Mouse (Mus musculus) limb, embryonic 14.5 days (tissue): ENCODE data around the gene Tbrg4. TPM values are rescaled to one million over a fixed set of nuclear protein-coding genes. Genes with fewer than 3 reads are reported as not detected.

Experiments used
- ATAC-seq: fragments of 200-750 bp; cut with Nextera tagmentation; 2 replicates; pipeline ENCODE4 v1.8.0; 2017; ENCODE audit warnings: low read depth, moderate number of reproducible peaks, moderate TSS enrichment; ENCODE audit not compliant: low FRiP score
- DNase-seq: peaks from one replicate; pipeline ENCODE4 v3.0.0-alpha.2; 2015; ENCODE audit warnings: low spot score
- H3K27ac ChIP-seq: fragments of 300-500 bp; sonication (generic); replicated peaks from 2 replicates; pipeline ENCODE4 v1.5.1; 2014; ENCODE audit warnings: low read depth, mild to moderate bottlenecking, low read length, moderate library complexity, mixed read lengths
- H3K27me3 ChIP-seq: fragments of 300-500 bp; sonication (generic); 2 replicates; pipeline ENCODE4 v1.6.1; 2014; ENCODE audit warnings: low read length, mixed read lengths; ENCODE audit not compliant: control insufficient read depth, insufficient read depth
- H3K36me3 ChIP-seq: fragments of 300-500 bp; sonication (generic); 2 replicates; pipeline ENCODE4 v1.6.1; 2014; ENCODE audit warnings: mild to moderate bottlenecking, low read length, moderate library complexity, mixed read lengths; ENCODE audit not compliant: control insufficient read depth, insufficient read depth
- H3K4me1 ChIP-seq: fragments of 300-500 bp; sonication (generic); 2 replicates; pipeline ENCODE4 v1.6.1; 2014; ENCODE audit warnings: antibody characterized with exemption, low read length, mixed read lengths; ENCODE audit not compliant: control insufficient read depth, insufficient read depth
- H3K4me2 ChIP-seq: fragments of 300-500 bp; sonication (generic); replicated peaks from 2 replicates; pipeline ENCODE4 v1.6.1; 2014; ENCODE audit warnings: low read depth, mild to moderate bottlenecking, low read length, moderate library complexity; ENCODE audit not compliant: severe bottlenecking
- H3K4me3 ChIP-seq: fragments of 300-500 bp; sonication (generic); replicated peaks from 2 replicates; pipeline ENCODE4 v1.5.1; 2014; ENCODE audit warnings: low read length
- H3K9ac ChIP-seq: fragments of 300-500 bp; sonication (generic); 2 replicates; pipeline ENCODE4 v1.6.1; 2014; ENCODE audit warnings: mild to moderate bottlenecking, low read depth, low read length, moderate library complexity; ENCODE audit not compliant: severe bottlenecking
- H3K9me3 ChIP-seq: fragments of 300-500 bp; sonication (generic); 2 replicates; pipeline ENCODE4 v1.6.1; 2016; ENCODE audit warnings: low read length; ENCODE audit not compliant: control insufficient read depth
- POLR2A ChIP-seq: fragments of 200-500 bp; IDR thresholded peaks from 2 replicates; pipeline ENCODE4 v1.8.0; 2012; ENCODE audit warnings: inconsistent platforms, mild to moderate bottlenecking, moderate library complexity, borderline replicate concordance; ENCODE audit not compliant: insufficient read depth, insufficient read length; ENCODE audit errors: extremely low read depth
- whole genome bisulfite sequencing: fragments of 180-500 bp; shearing (Covaris S2); extraction: QIAGEN DNeasy Blood & Tissue Kit; methylation state at CpG from one replicate; pipeline ENCODE4 v1.1.7; 2014; 5-methylcytosine and 5-hydroxymethylcytosine counted together
- polyA plus RNA-seq, 2 experiments: library from polyadenylated mRNA; depleted of rRNA in 1 of 2; stranded (reverse) in 1 of 2; unstranded in 1 of 2; fragments of >200 nt; fragmentation: Nextera tagmentation in 1 of 2; extraction: Ambion mirVana in 1 of 2; gene quantifications; 2 replicates each; pipeline versions ENCODE4 v1.2.1 to v1.2.3; 2012 to 2014

Tbrg4 gene
- polyA plus RNA-seq, 2 experiments, result 33.8 to 108 TPM

GRCm38 (mm10) chr11:6624619-6625382, 1.1 kb downstream of the Tbrg4 start:
- TF ChIP-seq POLR2A, result no peak
- Histone ChIP-seq H3K27ac (no peak overlapping the region), H3K27me3 (no peaks in the 10 kb centered on the region), H3K4me2 (peak overlapping the region; percentile 78), H3K4me1 (peaks cover 13% of the 10 kb centered on the region), H3K9me3 (no peaks in the 10 kb centered on the region), H3K36me3 (peaks cover 48% of the 10 kb centered on the region), H3K9ac (peak overlapping the region; percentile 70; the same call in 1 of the 2 replicates), H3K4me3 (peak overlapping the region; percentile 66)
- ATAC-seq (no peak), DNase-seq (no peak)
- WGBS, result 68% methylated on average over 14 of the region's 14 CpGs

GRCm38 (mm10) chr11:6623704-6624103, 2.2 kb downstream of the Tbrg4 start:
- Histone ChIP-seq H3K27me3 (no peaks in the 10 kb centered on the region), H3K9me3 (no peaks in the 10 kb centered on the region), H3K4me3 (no peak overlapping the region), H3K4me2 (no peak overlapping the region), H3K27ac (no peak overlapping the region), H3K36me3 (peaks cover 59% of the 10 kb centered on the region), H3K9ac (peak overlapping the region; percentile 12; the same call in 1 of the 2 replicates), H3K4me1 (peaks cover 13% of the 10 kb centered on the region)
- 94% methylated on average over 10 of the region's 10 CpGs for WGBS
- ATAC-seq, result no peak
- TF ChIP-seq POLR2A, result no peak
- no peak for DNase-seq

- no peak overlapping the region for H3K4me2 ChIP-seq
- no peak for TF ChIP-seq POLR2A
- no peak for ATAC-seq
- H3K36me3 ChIP-seq, result peaks cover 88% of the 10 kb centered on the region
- no peak overlapping the region for H3K27ac ChIP-seq
- H3K27me3 ChIP-seq, result no peaks in the 10 kb centered on the region
- no peaks in the 10 kb centered on the region for H3K9me3 ChIP-seq
- H3K4me1 ChIP-seq, result no peaks in the 10 kb centered on the region
- DNase-seq, result no peak
- no peak overlapping the region for H3K4me3 ChIP-seq
- 91% methylated on average over 12 of the region's 12 CpGs for WGBS
- no peak overlapping the region for H3K9ac ChIP-seq
These were observed 10.3 kb downstream of the Tbrg4 start for GRCm38 (mm10) chr11:6615250-6616205.

GRCm38 (mm10) chr11:6605491-6606399, 20.1 kb downstream of the Tbrg4 start, which contains the start of gene Nacad:
TSS of gene Nacad (minus strand) at chr11:6606053.
- no peak for TF ChIP-seq POLR2A
- Histone ChIP-seq H3K9ac (peak within 1 kb of the TSS; percentile 52), H3K4me2 (peak within 1 kb of the TSS; percentile 71), H3K4me3 (peak within 1 kb of the TSS; percentile 40), H3K36me3 (0 out of 2 replicates have a peak, but pooled peaks cover 2% of the 10 kb centered on the region), H3K9me3 (no peaks in the 10 kb centered on the region), H3K4me1 (peaks cover 15% of the 10 kb centered on the region; the same call in 1 of the 2 replicates), H3K27me3 (peaks cover 21% of the 10 kb centered on the region; the same call in 1 of the 2 replicates), H3K27ac (no peak within 1 kb of the TSS)
- DNase-seq (peak; percentile 48), ATAC-seq (peak; percentile 53)
- WGBS, result 11% methylated on average over 23 of the region's 41 CpGs
